Mouse (Mus musculus) lung, postnatal 0 days (tissue): ENCODE data around the gene Plekhn1.

Experiments
- CTCF ChIP-seq: IDR thresholded peaks from 2 replicates; pipeline ENCODE4 v1.5.1; 2016; ENCODE audit warnings: antibody characterized with exemption, mild to moderate bottlenecking
- EP300 ChIP-seq: IDR thresholded peaks from 2 replicates; pipeline ENCODE4 v1.6.1; 2016; ENCODE audit warnings: antibody characterized with exemption, mild to moderate bottlenecking, control low read depth

DNA sequence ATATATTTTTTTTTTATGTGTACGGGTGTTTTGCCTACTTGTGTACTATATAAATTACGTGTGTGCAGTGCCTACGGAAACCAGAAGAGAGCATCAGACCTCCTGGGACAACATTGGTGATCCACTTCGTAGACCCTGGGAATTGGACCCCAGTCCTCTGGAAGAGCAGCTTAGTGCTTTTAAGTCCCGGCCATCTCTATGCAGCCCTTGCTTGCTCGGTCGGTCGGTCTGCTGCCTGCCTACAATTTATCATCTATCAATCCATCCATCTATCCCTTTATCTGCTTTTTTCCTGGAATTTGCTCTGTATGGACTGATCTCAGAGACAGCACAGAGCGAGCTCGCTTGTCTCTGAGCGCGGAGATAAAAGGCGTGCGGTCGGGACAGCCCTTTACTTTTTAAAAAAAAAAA is 708 bp upstream of the Plekhn1 start:
- TF ChIP-seq CTCF = peak; percentile 46
- no peak for TF ChIP-seq EP300
